Mouse (Mus musculus) 3T3-L1 (cell line): ENCODE measurements at regions not wholly inside any gene's neighbourhood (a gene's known extent, or its start where the extent isn't known, plus 50 kb on each side); places are given as distances from the start of the nearest gene placed in this dataset.
A peak's percentile ranks its signal among the peaks of the same experiment; 100 is the strongest.

Experiments
- DNase-seq: peaks from one replicate; pipeline ENCODE4 v3.0.0-alpha.2; 2015; ENCODE audit warnings: low read depth, low spot score

GRCm38 (mm10) chr11:7944956-7945515 lies 719.3 kb downstream of the Tns3 start:
- DNase-seq = peak; percentile 42

DNA sequence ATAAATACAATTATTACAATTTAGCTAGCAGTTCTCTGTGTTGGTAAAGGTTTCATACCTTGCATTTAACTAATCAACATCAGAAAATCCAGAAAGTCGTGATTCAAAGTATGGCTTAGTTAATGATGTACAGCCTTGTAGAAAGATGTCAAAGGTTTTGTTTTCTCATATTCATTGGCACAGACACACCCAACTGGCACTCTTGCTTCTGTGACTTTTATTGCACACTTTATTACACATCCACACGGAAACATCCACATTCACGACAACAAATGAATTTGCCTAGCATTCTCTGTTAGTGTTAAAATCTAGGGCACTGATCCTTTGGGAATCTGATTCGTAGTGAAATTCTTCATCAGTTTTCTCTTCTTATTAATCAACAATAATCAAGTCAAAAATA lies 720.0 kb downstream of the Tns3 start:
- DNase-seq = no peak

DNA sequence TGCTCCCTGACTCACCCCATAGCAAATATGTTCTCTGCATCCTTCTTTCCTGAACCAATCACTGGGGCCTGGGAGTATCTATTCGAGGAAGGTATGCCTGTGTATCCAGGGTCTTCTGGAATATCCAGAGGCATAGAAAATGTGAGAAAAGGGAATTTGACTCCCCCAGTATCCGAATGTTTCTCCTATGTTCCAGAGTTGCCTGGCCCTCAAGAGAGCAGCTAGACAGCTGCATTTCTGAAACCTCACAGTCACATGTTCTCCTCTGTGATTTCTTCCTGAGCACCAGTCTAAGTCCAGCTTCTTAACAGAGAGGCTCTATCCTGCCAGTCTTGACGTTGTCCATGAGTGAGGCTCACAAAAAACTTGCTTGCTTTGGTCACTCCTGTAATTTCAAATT lies 719.9 kb upstream of the Igfbp3 start:
- no peak for DNase-seq

DNA sequence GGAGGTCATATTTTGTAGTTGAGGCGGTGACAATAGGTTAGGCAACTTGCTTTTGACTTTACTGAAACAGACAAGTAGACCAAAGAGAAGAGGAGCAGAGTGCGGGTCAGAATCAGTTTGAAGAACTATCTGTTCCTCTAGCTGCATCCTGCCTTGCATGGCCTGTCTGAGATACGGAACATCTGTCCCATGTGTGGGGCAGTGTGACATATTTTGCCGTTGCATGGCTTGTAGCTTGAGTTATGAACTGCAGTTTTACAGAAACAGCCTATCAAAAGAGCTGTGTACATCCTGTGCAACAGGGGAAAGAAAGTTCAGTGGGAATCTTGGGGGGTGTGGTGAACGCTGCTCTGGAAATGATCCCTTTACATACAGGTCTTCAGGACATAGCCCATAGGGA lies 718.9 kb upstream of the Igfbp3 start:
- no peak for DNase-seq

DNA sequence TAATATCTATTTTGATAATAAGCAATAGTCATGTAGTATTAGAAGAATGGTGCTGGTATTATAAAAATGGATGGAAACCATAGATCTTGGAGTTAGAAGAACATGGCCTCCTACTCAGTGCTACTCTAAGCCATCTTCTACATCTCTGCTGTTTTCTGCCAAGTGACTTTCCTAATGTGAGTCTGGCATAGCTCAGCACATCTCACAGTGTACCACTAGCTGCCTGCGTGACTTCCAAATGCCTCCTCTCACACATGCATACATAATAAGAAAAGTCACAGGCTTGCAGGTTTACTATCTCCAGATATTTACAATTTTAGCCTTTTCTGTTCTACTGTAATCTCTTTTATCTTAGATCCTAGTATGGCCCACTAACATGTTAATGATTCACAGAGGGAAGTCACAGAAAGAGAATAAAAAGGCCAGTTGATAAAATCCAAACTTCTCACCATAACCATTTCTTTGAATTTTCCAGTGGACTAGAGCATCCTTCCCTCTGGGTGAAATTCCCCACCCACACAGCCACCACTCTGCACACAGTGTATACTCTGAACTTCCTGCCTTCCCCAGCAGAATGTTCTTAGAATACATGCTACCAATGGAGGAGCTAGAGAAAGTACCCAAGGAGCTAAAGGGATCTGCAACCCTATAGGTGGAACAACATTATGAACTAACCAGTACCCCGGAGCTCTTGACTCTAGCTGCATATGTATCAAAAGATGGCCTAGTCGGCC lies 717.5 kb upstream of the Igfbp3 start:
- DNase-seq = no peak

- DNase-seq = no peak
These were observed 714.0 kb upstream of the Igfbp3 start for GRCm38 (mm10) chr11:7927676-7928075.

GRCm38 (mm10) chr11:7912036-7912435 lies 698.3 kb upstream of the Igfbp3 start:
- DNase-seq = no peak

DNA sequence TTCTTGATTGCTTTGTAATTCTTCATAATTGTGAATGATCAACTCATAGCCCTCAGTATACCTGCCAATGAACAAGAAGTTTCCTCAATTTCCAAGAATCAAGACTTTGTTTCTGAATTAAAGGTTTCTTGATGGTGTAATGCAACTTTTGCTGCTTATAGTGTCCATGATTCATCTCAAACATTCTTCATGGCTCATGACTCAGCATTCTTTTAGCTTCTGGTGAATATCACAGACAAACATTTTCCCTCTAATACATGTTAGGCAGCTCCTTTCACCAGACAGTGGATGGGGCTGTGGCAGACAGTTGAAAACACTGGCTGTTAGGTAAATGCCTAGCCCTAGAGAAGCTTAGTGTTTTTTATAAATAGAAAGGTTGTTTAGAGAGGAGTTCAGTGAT lies 686.5 kb upstream of the Igfbp3 start:
- DNase-seq = peak; percentile 81

GRCm38 (mm10) chr11:7898204-7898603 lies 684.5 kb upstream of the Igfbp3 start:
- DNase-seq = no peak

- no peak for DNase-seq
These were observed 666.8 kb upstream of the Igfbp3 start for GRCm38 (mm10) chr11:7880506-7880905.

- no peak for DNase-seq
These were observed 650.4 kb upstream of the Igfbp3 start for GRCm38 (mm10) chr11:7864116-7864515.

- peak; percentile 6 for DNase-seq
These were observed 650.0 kb upstream of the Igfbp3 start for GRCm38 (mm10) chr11:7863711-7864110.

DNA sequence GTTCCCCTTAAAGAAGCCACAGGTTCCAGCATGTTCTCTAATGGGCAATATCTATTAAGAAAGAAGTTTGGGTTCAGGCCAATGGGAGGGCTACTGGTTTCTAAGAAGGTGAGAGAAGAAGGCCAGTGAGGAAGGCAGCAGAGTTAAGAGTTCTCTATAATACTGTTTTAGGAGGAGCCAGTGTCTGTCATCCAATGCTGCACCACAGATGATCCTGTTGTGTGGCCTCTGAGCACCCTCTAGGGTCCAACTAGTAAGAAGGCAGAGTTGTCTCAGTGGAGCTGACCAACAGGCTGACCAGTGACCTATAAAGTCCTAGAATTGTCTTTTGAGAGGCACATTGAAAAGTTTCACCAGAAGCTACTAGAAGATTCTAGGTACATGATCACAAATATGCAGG lies 648.8 kb upstream of the Igfbp3 start:
- DNase-seq = peak; percentile 34

DNA sequence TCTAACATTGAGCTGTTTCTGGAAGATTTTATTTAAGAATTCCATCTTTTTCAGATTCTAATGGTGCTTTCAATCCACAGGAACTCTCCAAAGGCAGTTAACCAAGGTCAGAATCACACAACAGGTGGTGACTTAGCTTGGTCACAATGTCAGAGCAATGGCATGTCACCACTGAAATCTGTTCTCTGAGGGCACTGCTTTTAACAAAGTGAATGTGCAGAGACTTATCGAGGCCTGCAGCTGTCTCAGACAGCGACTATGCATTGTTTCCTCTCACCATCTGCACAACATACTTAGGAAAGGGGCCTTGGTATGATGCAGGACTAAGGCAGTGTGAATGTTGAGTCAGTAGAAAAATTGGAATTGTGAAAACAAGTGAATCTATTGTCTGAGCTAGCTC lies 638.9 kb upstream of the Igfbp3 start:
- no peak for DNase-seq

- no peak for DNase-seq
These were observed 624.9 kb upstream of the Igfbp3 start for GRCm38 (mm10) chr11:7838311-7839237.

- peak; percentile 29 for DNase-seq
These were observed 623.8 kb upstream of the Igfbp3 start for GRCm38 (mm10) chr11:7837486-7837885.

GRCm38 (mm10) chr11:7834151-7834550 lies 620.4 kb upstream of the Igfbp3 start:
- no peak for DNase-seq

GRCm38 (mm10) chr11:7832376-7832775 lies 618.7 kb upstream of the Igfbp3 start:
- no peak for DNase-seq

DNA sequence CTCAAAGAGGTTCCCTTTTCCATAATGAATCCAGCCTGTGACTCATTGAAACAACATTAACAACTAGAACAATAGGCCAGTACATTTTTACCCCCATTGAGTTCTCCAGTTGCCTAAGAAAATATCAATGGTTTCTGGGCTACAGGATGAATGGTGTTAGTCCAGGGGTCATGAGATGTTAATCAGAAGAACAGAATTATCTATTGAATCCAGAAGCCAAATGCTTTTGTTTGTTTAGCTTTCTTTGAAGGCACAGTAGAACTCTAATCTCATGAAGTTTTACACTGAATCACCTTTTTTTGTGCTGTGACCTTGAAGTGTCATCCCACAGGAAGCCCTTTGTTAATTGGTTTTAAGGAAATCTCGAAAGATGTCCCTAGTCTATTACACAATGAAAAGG lies 616.0 kb upstream of the Igfbp3 start:
- DNase-seq = no peak

DNA sequence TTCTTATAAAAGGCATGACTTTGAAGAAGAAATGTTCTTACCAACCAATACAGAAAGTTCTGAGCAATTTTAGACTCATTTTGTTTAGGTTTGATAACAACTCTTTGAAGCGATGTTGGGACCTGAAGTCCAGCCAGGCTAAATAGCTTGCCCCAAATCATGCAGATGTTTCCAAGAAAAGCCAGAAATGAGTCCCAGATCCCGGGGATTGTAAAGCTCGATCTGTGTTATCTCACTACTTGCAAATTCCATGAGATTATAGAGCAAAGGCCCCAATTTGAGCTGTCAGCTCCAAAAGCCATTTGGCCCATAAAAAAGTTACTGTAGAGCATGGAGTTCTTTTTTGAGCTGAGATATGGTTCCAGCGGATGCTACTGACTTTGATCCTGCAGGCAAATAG lies 614.3 kb upstream of the Igfbp3 start:
- DNase-seq = no peak

DNA sequence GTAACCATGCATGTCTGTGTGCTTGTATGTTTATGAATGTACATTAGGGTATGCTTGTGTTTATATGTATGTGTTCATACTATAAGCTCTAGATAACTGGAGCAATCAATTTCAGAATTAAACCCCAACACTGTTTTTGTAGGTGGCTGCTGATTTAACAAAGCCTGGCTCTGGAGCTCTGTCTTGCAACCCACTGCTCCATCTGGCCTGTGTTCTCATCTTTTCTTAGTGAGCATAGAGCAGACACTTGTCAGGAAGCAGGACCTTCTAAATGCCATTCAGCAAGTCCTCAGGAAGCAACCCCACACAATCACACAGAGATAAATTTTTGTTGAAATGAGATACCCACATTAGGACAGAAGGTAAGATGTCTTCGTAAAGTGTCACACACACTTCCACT lies 613.7 kb upstream of the Igfbp3 start:
- no peak for DNase-seq

DNA sequence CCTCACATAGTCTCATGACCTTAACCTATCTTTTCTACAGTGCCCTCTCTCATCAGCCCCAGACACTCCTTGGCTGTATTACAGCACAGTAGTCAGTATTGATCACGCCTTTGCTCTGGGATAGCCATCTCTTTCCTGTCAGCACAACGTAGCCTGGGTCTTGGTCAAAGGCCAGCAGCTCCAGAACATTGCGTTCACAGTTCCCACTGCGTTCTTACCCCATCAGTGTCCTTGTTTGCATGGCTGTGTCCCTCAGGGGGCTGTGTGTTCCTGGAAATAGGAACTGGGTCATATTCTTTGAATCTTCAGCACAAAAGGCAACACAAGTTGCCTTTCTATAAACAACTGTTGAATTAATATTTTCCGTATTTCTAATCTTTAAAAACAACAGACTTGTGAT lies 602.0 kb upstream of the Igfbp3 start:
- no peak for DNase-seq

DNA sequence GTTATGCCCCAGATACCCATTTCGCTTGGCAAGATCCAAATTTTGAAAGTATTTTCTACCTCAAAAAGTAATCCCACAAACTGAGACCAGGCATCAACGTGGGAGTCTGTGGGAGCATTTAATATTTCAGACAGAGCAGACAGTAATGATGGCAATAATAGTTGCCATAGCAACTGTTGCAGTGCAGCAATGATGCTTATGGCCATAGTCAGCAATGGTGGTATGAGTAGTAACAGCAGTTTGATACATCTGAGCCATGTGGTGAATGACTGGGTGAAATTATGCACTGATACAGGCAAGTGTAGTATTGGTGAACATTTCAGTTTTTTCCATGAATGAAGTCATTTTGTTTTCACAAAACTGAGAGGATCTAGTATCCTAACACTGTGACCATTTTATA lies 600.8 kb upstream of the Igfbp3 start:
- no peak for DNase-seq
